Mouse (Mus musculus): ENCODE measurements around the gene Ttc28. TPM values are rescaled to one million over a fixed set of nuclear protein-coding genes. Genes with fewer than 3 reads are reported as not detected.

Gene Ttc28
- total RNA-seq, 1 experiment from 2014 or later = 6.3 TPM

DNA sequence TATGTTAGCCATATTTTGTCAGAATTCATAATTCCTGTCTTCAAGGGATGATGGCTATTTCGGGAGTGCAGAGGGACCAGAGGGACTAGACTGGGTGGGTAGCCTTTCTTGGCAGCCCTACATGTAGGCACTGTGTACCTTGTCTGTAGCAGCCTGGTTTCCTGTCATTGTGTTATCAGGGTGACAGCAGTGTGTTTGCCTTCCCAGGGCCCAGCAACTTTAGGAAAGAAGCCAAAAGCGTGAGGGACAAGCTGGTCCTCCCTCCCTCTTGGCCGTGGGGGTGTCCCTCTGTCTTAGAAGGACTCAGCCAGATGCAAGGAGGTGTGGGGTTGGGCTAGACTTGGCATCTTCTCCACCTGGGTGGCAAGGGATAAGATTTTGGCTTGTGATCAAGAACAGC lies 387.5 kb downstream of the Ttc28 start:
- ATAC-seq (ENCODE audit: extremely low read depth, insufficient number of reproducible peaks, low FRiP score, poor library complexity, severe bottlenecking) = no peak

- no peak for ATAC-seq (ENCODE audit: extremely low read depth, insufficient number of reproducible peaks, low FRiP score, poor library complexity, severe bottlenecking)
These were observed 389.2 kb downstream of the Ttc28 start for GRCm38 (mm10) chr5:111268852-111269251.

- ATAC-seq (ENCODE audit: extremely low read depth, insufficient number of reproducible peaks, low FRiP score, poor library complexity, severe bottlenecking) = 0 out of 2 replicates have a peak, but pooled peaks have one; percentile 23
These were observed 390.1 kb downstream of the Ttc28 start for GRCm38 (mm10) chr5:111269613-111270205.

DNA sequence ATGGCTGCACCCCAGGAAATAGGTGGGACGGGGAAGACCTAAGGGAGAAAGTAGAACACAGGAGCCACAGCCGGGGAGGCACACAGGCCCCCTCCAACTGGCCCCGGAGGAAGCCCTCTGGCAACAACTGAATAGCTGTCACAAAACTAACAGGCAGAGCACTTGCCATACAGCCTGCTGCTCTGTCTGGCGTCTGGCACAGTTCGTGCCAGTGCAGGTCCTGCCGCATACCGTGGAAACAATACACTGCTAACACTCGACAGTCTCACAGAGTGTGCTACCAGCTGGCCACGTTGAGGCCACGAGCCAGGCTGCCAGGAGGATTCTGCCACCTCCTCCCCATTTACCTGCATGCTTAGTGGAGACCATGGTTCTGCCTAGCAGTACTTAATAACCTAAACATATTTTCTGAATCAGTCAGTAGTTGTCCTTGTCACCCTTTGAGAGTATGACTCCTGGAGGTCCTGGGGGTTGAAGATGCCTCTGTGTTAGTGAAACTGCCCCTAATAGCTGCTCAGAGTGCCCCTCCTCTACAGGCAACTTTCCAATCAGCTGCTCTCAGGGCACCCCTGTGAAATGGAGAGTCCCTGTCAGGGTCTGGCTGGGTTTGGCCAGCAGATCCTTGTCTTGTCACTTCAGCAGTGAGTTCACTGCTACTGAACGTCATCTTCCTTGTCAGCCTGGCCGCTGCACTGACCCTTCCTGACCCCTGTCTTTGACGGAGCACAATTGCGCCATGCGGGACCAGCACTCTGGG lies 390.8 kb downstream of the Ttc28 start:
- ATAC-seq (ENCODE audit: extremely low read depth, insufficient number of reproducible peaks, low FRiP score, poor library complexity, severe bottlenecking) = no peak

DNA sequence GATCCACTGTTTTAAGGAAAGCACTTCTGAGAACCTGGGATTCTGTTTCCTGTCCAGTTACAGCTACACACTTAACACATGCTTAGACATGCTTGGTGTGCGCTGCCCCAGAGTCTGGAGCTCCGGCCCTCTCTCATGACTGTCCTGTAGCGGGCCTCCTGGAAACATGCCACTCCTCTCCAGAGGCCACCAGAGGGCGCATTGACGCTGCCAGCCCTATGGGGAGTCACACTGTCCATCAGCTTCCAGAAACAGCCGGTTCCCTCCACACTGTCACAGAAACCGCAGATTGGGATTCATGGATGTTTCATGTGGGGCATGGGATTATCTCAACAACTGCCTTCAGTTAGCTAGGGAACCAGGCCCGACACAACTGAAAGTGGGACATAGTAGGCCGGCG lies 394.0 kb downstream of the Ttc28 start:
- peak; percentile 17; the same call in 1 of the 2 replicates for ATAC-seq (ENCODE audit: extremely low read depth, insufficient number of reproducible peaks, low FRiP score, poor library complexity, severe bottlenecking)

DNA sequence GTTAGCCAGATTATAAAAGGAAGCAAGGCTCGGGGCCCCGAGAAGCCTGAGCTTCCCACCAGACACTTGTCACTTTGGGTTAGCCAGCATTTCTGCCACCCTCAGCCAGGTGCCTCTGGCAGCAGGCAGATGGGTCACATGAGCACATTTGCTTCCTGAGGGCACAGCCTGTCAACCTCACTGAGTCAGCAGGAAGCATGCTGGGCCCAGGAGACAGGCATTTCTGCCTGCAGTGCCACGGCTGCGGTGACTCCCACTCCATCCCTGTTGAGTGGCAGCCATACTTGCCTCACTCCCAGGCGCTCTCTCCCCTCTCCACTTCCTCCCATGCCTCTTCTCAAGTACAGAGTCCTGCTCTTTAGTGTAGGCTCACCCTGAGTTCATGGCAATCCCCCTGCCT lies 395.3 kb downstream of the Ttc28 start:
- no peak for ATAC-seq (ENCODE audit: extremely low read depth, insufficient number of reproducible peaks, low FRiP score, poor library complexity, severe bottlenecking)

GRCm38 (mm10) chr5:111284420-111285175 lies 405.0 kb downstream of the Ttc28 start:
- no peak for ATAC-seq (ENCODE audit: extremely low read depth, insufficient number of reproducible peaks, low FRiP score, poor library complexity, severe bottlenecking)

- no peak for ATAC-seq (ENCODE audit: extremely low read depth, insufficient number of reproducible peaks, low FRiP score, poor library complexity, severe bottlenecking)
These were observed 408.0 kb downstream of the Ttc28 start for GRCm38 (mm10) chr5:111287571-111287970.

GRCm38 (mm10) chr5:111288486-111288885 lies 408.9 kb downstream of the Ttc28 start:
- ATAC-seq (ENCODE audit: extremely low read depth, insufficient number of reproducible peaks, low FRiP score, poor library complexity, severe bottlenecking) = no peak

DNA sequence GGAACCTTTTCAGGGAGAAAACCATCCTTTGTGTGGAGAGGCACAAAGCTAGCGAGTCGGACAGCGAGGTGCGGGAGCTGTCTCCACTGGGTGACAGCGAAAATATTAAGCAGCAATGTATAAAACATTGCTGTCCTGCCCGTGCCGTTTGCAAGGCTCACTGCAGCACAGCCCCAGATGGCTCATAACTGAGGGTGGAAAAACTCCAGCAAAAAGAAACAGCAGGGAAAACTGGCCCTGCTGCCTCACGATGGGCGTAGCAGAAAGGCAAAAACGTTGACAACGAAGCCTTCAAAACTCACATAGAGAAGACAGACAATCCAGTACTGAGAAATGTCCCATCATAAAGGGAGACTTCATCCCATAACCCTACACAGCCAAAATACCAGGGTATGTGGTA lies 410.5 kb downstream of the Ttc28 start:
- no peak for ATAC-seq (ENCODE audit: extremely low read depth, insufficient number of reproducible peaks, low FRiP score, poor library complexity, severe bottlenecking)

- ATAC-seq (ENCODE audit: extremely low read depth, insufficient number of reproducible peaks, low FRiP score, poor library complexity, severe bottlenecking) = no peak
These were observed 412.0 kb downstream of the Ttc28 start for GRCm38 (mm10) chr5:111291639-111292038.

DNA sequence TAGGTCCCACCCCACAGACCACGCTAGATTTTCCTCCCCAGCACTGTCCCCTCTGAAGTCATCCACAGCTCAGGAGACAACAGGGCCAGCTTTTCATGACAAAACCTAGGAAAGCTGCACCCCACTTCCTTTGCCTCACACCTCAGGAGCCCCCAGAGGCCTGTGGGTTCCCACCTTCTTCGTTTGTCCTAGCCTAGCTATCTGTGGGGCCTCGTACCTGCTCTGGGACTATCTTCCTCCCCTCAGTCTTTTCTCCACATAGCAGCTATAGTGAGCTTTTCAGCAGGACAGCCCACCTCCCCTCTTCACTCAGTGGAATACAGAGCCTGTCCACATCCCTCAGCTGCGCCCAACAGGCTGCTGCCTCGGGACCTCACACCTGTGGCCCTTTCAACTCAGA lies 418.2 kb downstream of the Ttc28 start:
- 0 out of 2 replicates have a peak, but pooled peaks have one; percentile 18 for ATAC-seq (ENCODE audit: extremely low read depth, insufficient number of reproducible peaks, low FRiP score, poor library complexity, severe bottlenecking)

DNA sequence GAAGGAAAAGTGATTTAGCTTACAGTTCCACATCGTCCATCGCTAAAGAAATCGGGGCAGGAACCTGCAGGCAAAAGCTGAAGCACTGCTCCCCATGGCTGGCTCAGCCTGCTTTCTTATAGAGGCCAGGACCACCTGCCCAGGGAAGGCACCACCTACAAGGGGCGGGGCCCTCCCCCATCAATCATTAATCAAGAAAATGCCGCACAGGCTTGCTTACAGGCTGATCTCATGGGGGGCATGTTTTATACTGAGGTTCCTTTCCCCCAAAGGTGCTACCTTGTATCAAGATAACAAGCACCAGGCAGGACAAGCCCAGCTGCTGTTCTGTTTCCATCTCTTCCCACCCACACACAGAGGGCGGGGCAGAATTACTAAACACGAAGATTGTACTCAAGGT lies 419.1 kb downstream of the Ttc28 start:
- no peak for ATAC-seq (ENCODE audit: extremely low read depth, insufficient number of reproducible peaks, low FRiP score, poor library complexity, severe bottlenecking)

DNA sequence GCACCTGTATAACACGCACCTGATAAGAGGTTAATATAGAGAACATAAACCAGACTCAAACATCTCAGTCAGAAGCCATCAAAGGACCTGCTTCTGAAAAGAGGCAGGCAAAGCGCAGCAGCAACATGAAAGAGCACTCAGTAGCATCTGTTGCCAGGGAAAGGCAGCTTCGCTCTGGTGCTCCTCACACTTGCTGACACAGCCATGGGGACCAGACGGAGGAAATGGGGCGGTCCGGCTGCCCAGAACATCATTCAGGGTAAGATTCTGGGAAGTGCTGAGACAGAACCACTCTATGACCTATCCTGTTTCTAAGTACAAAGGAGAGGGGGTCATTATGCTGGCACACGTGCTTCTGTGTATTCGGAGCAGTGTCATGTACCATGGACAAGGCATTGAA lies 421.2 kb downstream of the Ttc28 start:
- no peak for ATAC-seq (ENCODE audit: extremely low read depth, insufficient number of reproducible peaks, low FRiP score, poor library complexity, severe bottlenecking)

DNA sequence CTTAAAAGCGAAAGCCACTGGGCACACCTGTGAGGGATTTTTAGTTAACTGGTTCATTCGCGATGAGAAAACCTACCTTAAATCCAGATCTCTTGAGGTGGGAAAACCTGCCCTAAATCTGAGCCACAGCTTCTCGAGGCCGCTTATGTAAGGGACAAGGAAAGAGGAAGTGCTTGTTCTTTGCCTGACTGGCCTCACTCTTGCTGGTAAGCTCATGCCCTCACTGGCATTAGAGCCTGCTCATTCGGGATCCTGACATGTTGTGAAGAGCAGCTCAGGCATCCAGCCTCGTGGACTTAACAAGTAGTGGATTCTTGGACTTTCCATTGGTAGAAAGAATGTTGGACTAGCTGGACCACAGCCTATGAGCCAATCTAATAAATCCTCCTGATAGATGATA lies 422.1 kb downstream of the Ttc28 start:
- ATAC-seq (ENCODE audit: extremely low read depth, insufficient number of reproducible peaks, low FRiP score, poor library complexity, severe bottlenecking) = 0 out of 2 replicates have a peak, but pooled peaks have one; percentile 18

- no peak for ATAC-seq (ENCODE audit: extremely low read depth, insufficient number of reproducible peaks, low FRiP score, poor library complexity, severe bottlenecking)
These were observed 425.1 kb downstream of the Ttc28 start for GRCm38 (mm10) chr5:111304730-111305129.

DNA sequence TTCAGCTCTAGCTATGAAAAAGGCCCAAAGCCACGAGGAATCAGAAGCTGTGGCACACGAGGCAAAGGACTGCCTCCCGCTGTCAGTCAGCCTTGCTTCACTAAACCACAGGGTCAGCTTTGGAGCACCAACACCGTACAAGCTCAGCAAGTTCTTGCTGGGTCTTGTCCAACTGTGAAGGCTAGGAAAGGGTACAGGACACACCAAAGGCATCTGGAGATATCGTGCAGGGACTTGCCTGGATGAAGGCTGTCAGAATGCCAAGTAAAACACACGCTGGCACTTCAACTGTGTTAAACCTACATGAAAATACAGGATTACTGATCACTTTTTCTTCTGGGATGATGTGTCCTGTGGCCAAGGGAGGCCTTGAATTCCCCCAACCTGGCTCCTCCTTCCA lies 430.6 kb downstream of the Ttc28 start:
- ATAC-seq (ENCODE audit: extremely low read depth, insufficient number of reproducible peaks, low FRiP score, poor library complexity, severe bottlenecking) = no peak

- ATAC-seq (ENCODE audit: extremely low read depth, insufficient number of reproducible peaks, low FRiP score, poor library complexity, severe bottlenecking) = no peak
These were observed 434.2 kb downstream of the Ttc28 start for GRCm38 (mm10) chr5:111313833-111314232.

GRCm38 (mm10) chr5:111315061-111315460 lies 435.5 kb downstream of the Ttc28 start:
- ATAC-seq (ENCODE audit: extremely low read depth, insufficient number of reproducible peaks, low FRiP score, poor library complexity, severe bottlenecking) = no peak

DNA sequence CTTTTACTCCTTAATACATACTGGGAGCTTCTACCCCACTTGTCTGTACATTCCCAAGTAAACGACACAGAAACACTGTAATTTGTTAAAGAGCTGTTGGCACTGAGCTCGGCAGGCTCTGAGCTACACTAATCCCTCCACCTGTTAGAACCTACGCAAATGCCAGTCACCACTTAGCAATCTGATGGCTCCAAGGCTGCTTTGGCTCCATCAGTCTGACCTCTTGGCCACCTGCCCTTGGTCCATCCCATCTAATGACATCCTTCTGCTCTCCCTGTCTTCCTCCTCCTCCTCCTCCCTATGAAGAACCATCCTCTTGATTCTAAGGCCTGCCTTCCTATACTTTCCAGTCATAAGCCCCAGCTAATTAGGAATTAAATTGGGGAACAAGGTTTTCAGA lies 437.9 kb downstream of the Ttc28 start:
- no peak for ATAC-seq (ENCODE audit: extremely low read depth, insufficient number of reproducible peaks, low FRiP score, poor library complexity, severe bottlenecking)
